Mouse (Mus musculus) stomach, postnatal 0 days (tissue): ENCODE data around the gene Cldn5. TPM values are rescaled to one million over a fixed set of nuclear protein-coding genes. Genes with fewer than 3 reads are reported as not detected.

Experiments
- ATAC-seq: fragments of 200-750 bp; cut with Nextera tagmentation; 2 replicates; pipeline ENCODE4 v1.8.0; 2017; ENCODE audit not compliant: low FRiP score, low TSS enrichment
- DNase-seq: peaks from one replicate; pipeline ENCODE4 v3.0.0-alpha.2; 2016; ENCODE audit warnings: low spot score
- H3K27ac ChIP-seq: fragments of 300-500 bp; sonication (generic); replicated peaks from 2 replicates; pipeline ENCODE4 v1.5.1; 2014; ENCODE audit warnings: mild to moderate bottlenecking, control low read depth
- H3K27me3 ChIP-seq: fragments of 300-500 bp; sonication (generic); 2 replicates; pipeline ENCODE4 v1.6.1; 2014; ENCODE audit warnings: low read length; ENCODE audit not compliant: control insufficient read depth, insufficient read depth
- H3K36me3 ChIP-seq: fragments of 300-500 bp; sonication (generic); 2 replicates; pipeline ENCODE4 v1.6.1; 2014; ENCODE audit warnings: low read length, mixed read lengths; ENCODE audit not compliant: control insufficient read depth, insufficient read depth
- H3K4me1 ChIP-seq: fragments of 300-500 bp; sonication (generic); replicated peaks from 2 replicates; pipeline ENCODE4 v1.6.1; 2014; ENCODE audit warnings: antibody characterized with exemption; ENCODE audit not compliant: control insufficient read depth, insufficient read depth
- H3K4me2 ChIP-seq: fragments of 300-500 bp; sonication (generic); replicated peaks from 2 replicates; pipeline ENCODE4 v1.6.1; 2014; ENCODE audit warnings: low read depth, mild to moderate bottlenecking, control low read depth, moderate library complexity
- H3K4me3 ChIP-seq: fragments of 300-500 bp; sonication (generic); 2 replicates; pipeline ENCODE4 v1.5.1; 2014; ENCODE audit warnings: low read depth, low read length, control low read depth
- H3K9ac ChIP-seq: fragments of 300-500 bp; sonication (generic); 2 replicates; pipeline ENCODE4 v1.6.1; 2014; ENCODE audit warnings: mild to moderate bottlenecking, low read length, control low read depth, mixed read lengths
- H3K9me3 ChIP-seq: fragments of 300-500 bp; sonication (generic); 2 replicates; pipeline ENCODE4 v1.6.1; 2016; ENCODE audit warnings: low read length; ENCODE audit not compliant: control insufficient read depth
- CTCF ChIP-seq: IDR thresholded peaks from 2 replicates; pipeline ENCODE4 v1.5.1; 2016; ENCODE audit warnings: antibody characterized with exemption, low read depth, mild to moderate bottlenecking, moderate library complexity
- EP300 ChIP-seq: optimal IDR thresholded peaks from 2 replicates; pipeline ENCODE3; 2016; ENCODE audit warnings: antibody characterized with exemption
- WGBS: fragments of 180-500 bp; shearing (Covaris S2); extraction: QIAGEN DNeasy Blood & Tissue Kit; methylation state at CpG from one replicate; pipeline ENCODE4 v1.1.7; 2014; 5-methylcytosine and 5-hydroxymethylcytosine counted together
- polyA plus RNA-seq: library from polyadenylated mRNA; unstranded; fragments of >200 nt; fragmentation: Nextera tagmentation; extraction: Ambion mirVana; gene quantifications from 2 replicates; pipeline ENCODE4 v1.2.1, GENCODE M21; 2015

Cldn5 gene
- 19.7 and 23.6 TPM in 2 replicates for polyA plus RNA-seq

GRCm38 (mm10) chr16:18776556-18777100, at the start of gene Cldn5:
Cldn5 (plus strand) TSS chr16:18776847.
- Histone ChIP-seq H3K4me2 (peak within 1 kb of the TSS; percentile 60), H3K4me1 (no peaks in the 10 kb centered on the region), H3K4me3 (peak within 1 kb of the TSS; percentile 39), H3K36me3 (no peaks in the 10 kb centered on the region), H3K27ac (peak within 1 kb of the TSS; percentile 35; the same call in 1 of the 2 replicates), H3K9me3 (no peaks in the 10 kb centered on the region), H3K9ac (peak within 1 kb of the TSS; percentile 51), H3K27me3 (peaks cover 9% of the 10 kb centered on the region; the same call in 1 of the 2 replicates)
- ATAC-seq (peak; percentile 39), DNase-seq (no peak)
- 15% methylated on average over 19 of the region's 19 CpGs for WGBS
- TF ChIP-seq CTCF: no peak
- no peak for TF ChIP-seq EP300

DNA sequence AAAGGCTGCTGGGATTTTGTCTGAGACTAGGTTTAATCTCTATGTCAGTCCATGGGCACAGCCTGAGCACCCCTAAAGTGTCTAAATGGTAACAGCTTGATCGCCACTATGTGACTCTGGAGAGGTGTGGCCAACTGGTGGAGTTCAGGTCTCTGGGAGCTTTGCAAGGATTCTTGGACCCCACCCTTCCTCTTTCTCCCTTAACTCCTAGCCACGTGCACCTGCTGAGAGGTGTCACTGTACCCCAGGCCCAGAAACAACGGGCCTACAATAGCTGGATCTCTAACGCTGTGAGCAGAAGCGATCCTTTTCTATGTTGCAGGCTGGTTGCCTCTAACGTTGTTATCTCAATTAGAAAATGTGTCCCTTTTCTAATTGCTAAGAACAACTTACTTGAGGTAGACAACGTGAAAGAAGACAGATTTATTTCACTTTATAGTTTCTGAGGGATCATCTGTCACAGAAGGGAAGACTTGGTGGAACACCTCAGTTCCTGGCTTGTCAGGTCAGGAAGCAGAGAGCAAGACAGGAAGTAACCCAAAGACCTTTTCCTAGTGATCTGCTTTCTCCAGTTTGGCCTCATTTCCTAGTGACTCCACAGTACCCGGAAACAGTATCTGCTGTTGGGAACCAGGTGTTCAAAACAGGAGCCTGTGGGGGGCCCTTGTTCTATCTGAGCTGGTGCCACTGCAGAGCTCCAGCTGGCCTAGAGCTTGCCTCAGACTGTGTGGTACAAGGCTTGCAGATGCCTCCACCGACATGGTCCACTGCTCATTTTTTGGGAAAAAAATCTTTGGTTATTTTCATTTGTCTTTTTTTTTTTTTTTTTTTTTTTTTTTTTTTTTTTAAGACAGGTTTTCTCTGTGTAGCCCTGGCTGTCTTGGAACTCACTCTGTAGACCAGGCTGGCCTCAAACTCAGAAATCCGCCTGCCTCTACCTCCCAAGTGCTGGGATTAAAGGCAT, 48.8 kb upstream of the Cldn5 start:
- 70% methylated on average over 10 of the region's 10 CpGs for WGBS
- no peaks in the 10 kb centered on the region for H3K4me1 ChIP-seq
- ATAC-seq (no peak), DNase-seq (no peak)
- no peak overlapping the region for H3K27ac ChIP-seq
- H3K4me2 ChIP-seq: no peak overlapping the region
- H3K36me3 ChIP-seq: no peaks in the 10 kb centered on the region
- H3K4me3 ChIP-seq: no peak overlapping the region
- no peaks in the 10 kb centered on the region for H3K27me3 ChIP-seq
- no peak overlapping the region for H3K9ac ChIP-seq
- no peak for TF ChIP-seq EP300
- TF ChIP-seq CTCF: no peak
- H3K9me3 ChIP-seq: no peaks in the 10 kb centered on the region

DNA sequence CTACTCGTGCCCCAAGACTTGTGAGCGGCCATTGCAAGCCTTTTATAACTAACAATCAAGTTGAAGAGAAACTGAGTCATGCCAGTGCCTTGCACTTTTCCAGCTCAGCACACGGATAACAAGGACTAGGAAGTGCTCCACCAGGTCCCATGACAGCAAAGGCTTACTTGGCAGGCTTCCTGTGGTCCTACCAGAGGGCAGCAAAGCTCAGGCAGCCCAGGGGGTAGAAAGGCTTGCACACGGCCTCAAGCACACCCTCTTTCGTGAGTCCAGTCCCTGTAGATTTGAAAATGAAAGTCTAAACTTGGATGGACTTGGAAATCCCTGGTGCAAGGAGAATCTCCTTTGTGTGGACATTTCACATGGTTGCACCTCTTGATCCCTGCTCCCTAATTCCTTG, 47.5 kb upstream of the Cldn5 start:
- Histone ChIP-seq H3K4me2 (no peak overlapping the region), H3K27me3 (no peaks in the 10 kb centered on the region), H3K36me3 (no peaks in the 10 kb centered on the region), H3K9ac (no peak overlapping the region), H3K9me3 (no peaks in the 10 kb centered on the region), H3K4me3 (no peak overlapping the region), H3K4me1 (no peaks in the 10 kb centered on the region), H3K27ac (no peak overlapping the region)
- TF ChIP-seq CTCF (no peak), EP300 (no peak)
- DNase-seq (no peak), ATAC-seq (no peak)
- 64% methylated on average over 5 of the region's 5 CpGs for WGBS

DNA sequence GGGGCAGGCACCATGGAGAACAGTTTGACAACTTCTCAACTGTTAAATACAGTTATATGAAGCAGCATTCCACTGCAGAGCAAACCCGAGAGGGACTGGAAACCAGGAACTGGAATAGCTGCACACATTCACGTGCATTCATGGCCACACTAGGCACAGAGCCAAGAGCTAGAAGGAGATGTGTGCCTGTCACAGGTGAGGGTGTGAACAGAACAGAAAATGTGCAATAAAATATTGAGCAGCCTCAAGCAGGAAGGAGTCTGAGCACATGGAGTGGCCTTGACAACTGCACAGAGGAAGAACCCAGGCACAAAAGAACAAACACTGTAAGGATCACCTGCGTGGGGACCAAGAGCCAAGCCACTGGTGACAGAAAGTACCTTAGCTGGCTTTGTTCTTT, 46.0 kb upstream of the Cldn5 start:
- Histone ChIP-seq H3K27ac (no peak overlapping the region), H3K4me3 (no peak overlapping the region), H3K4me1 (no peaks in the 10 kb centered on the region), H3K9me3 (no peaks in the 10 kb centered on the region), H3K4me2 (no peak overlapping the region), H3K9ac (no peak overlapping the region), H3K27me3 (no peaks in the 10 kb centered on the region), H3K36me3 (no peaks in the 10 kb centered on the region)
- TF ChIP-seq EP300: no peak
- TF ChIP-seq CTCF: no peak
- DNase-seq: no peak
- ATAC-seq: no peak
- 49% methylated on average over 3 of the region's 3 CpGs for WGBS

DNA sequence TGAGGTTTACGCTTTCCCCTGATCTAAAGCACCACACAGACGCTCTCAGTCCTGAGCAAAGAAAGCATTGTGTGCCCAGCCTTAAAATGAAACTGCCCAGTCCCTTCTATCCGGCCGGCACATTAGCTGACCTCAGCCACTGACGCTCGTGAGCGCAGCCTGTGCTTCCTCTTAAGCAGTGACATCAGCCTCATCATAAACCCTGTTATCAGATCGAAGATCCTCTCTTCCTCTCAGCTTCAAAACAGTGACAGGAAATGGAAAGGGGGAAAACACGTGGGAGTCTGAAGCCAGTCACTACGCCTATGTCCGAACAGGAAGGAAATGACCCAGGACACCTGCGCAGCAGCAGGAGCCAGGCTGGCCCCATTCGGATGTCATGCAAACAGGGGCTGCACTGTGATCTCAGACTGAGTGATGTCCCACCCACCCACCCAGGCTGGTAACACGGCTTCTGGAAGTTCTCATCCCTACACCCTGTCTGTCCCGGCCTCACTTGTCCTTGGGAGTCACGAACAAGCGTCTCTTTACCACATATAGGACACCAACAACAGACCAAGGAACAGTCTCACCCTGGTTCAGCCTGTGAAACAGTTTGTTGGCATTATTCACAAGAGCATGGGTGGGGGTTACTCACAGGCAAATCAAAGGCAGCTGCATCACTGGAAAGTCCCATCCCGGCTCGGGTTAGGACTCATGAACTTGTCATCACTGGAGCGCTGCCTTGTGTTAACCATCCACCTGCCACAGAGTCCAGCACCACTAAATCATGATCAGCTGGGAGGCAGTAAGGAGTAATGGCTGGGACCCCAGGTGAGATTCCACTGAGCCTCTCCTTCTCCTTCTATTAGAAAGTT, 43.3 kb upstream of the Cldn5 start:
- no peaks in the 10 kb centered on the region for H3K36me3 ChIP-seq
- DNase-seq (no peak), ATAC-seq (0 out of 2 replicates have a peak, but pooled peaks have one; percentile 40)
- H3K9ac ChIP-seq: no peak overlapping the region
- no peak overlapping the region for H3K27ac ChIP-seq
- no peak overlapping the region for H3K4me3 ChIP-seq
- 0 out of 2 replicates have a peak overlapping the region, but pooled peaks have one; percentile 8 for H3K4me2 ChIP-seq
- no peaks in the 10 kb centered on the region for H3K27me3 ChIP-seq
- WGBS: 53% methylated on average over 20 of the region's 20 CpGs
- TF ChIP-seq CTCF: no peak
- no peak for TF ChIP-seq EP300
- H3K9me3 ChIP-seq: no peaks in the 10 kb centered on the region
- H3K4me1 ChIP-seq: no peaks in the 10 kb centered on the region
